Mouse (Mus musculus) C2C12 (cell line): ENCODE data around the gene Nid1.
"Not testable (repeated sequence)": the region's sequence is repeated elsewhere in the genome, so short reads cannot be mapped to it uniquely, and the experiment has no call there.

Experiments
- CTCF ChIP-seq: IDR thresholded peaks from one replicate; pipeline ENCODE4 v1.5.1; 2011; ENCODE audit not compliant: control insufficient read depth, insufficient read depth, insufficient read length
- MYOD1 ChIP-seq: IDR thresholded peaks from one replicate; pipeline ENCODE4 v1.6.1; 2011; ENCODE audit warnings: low read depth; ENCODE audit not compliant: control insufficient read depth, insufficient read length
- MYOG ChIP-seq: IDR thresholded peaks from one replicate; pipeline ENCODE4 v1.6.1; 2011; ENCODE audit not compliant: control insufficient read depth, insufficient read length; ENCODE audit errors: extremely low read depth

DNA sequence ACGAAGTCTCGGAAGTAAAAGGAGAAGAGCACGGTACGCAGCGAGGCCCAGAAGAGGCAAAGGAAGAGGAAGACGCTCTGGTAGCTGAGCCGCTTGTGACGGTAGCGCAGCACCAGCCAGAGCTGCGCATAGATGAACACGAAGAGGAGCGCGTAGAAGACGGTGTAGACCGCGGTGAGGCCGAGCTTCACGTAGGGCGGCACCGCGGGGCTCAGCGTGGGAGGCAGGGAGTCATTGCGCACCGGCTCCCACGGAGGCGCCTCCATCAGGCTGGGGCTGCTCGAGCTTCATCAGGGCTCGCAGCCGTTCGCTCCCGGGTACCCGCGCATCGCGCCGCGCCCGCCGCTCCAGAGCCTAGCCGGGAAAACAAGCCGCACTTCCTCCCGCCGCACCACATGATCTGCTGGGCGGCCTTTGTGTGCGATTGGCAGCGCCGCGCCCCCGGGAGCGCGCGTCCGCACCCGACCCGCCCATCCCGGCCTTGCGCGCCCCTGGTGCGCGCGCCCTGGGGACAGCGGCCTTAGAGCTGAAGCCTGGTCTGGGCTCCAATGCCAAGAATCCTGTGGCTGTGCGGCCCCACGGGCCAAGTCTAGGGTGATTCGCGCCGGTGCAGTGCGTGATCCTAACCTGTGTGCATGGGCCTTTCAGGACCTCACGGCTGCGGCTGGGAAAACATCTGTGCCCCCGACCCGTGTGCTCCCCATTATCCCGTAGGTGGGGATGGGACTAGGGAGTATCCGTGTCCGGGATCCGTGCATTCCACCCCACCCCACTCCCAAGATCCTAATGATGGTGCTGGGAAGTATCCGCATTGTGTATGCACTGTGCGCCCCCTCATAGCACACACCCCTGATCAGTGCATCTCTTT, 43.9 kb upstream of the Nid1 start, which contains the start of gene Gpr137b:
- TF ChIP-seq CTCF, MYOD1, MYOG: not testable (repeated sequence)
